ENCODE assay signal across 7 mouse cellular contexts in the genomic region with DNA sequence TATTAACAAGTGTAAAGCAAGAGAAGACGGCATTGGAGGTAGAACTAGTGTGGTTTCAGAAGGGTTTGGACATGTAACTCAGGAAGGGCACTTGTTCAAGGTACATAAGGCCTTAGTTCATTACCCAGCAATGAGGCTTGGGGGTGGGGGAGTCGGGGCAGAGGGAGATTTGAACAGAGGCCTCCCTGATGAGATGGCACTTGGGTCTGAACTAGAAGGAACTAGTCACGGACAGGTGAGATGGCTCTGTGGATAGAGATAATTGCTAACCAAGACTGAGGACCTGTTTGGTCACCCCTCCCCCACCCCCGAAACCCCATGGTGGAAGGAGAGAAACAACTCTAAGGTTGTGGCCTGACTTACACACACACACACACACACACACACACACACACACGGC. TPM values are rescaled to one million over a fixed set of nuclear protein-coding genes. Genes with fewer than 3 reads are reported as not detected.
A peak's percentile ranks its signal among the peaks of the same experiment; 100 is the strongest.
DNase-seq lines count a peak whose midpoint lies in the region; ATAC-seq and TF ChIP-seq lines count a peak whose summit lies in the region.

No protein-coding gene starts in this region.

- WGBS in forebrain, embryonic 16.5 days: 36% methylated on average over 5 of the region's 5 CpGs
- 20% methylated on average over 5 of the region's 5 CpGs for WGBS in liver, postnatal 0 days (ENCODE audit: insufficient replicate concordance)

- H3K9me3 ChIP-seq in ES-Bruce4 (replicated peaks; ENCODE audit: control insufficient read depth, insufficient read depth, low read length, poor library complexity, severe bottlenecking): no peaks in the 10 kb centered on the region
- no peaks in the 10 kb centered on the region for H3K9me3 ChIP-seq in forebrain, embryonic 16.5 days (ENCODE audit: control insufficient read depth, low read length)
- H3K9me3 ChIP-seq in liver, postnatal 0 days (ENCODE audit: low read length): no peaks in the 10 kb centered on the region

- H3K4me1 ChIP-seq in ES-Bruce4 (ENCODE audit: control insufficient read depth, insufficient read depth, low read length): peaks cover 6% of the 10 kb centered on the region
- peaks cover 11% of the 10 kb centered on the region for H3K4me1 ChIP-seq in forebrain, embryonic 16.5 days (replicated peaks; ENCODE audit: control insufficient read depth, insufficient read depth, low read length)
- H3K4me1 ChIP-seq in liver, postnatal 0 days (ENCODE audit: insufficient read depth): peaks cover 15% of the 10 kb centered on the region

- no peak for ATAC-seq in forebrain, embryonic 16.5 days
- ATAC-seq in liver, postnatal 0 days: no peak

- H3K4me3 ChIP-seq in ES-Bruce4 (ENCODE audit: low read depth, low read length): peak overlapping the region; percentile 70
- peak overlapping the region; percentile 53 for H3K4me3 ChIP-seq in forebrain, embryonic 16.5 days (replicated peaks; ENCODE audit: low read length)
- peak overlapping the region; percentile 91 for H3K4me3 ChIP-seq in liver, postnatal 0 days (ENCODE audit: low read depth, low read length)

- TF ChIP-seq CTCF in ES-Bruce4 (IDR thresholded peaks at IDR 0.05; ENCODE audit: low read depth, low read length): no peak
- no peak for TF ChIP-seq CTCF in liver, postnatal 0 days (IDR thresholded peaks at IDR 0.05; ENCODE audit: low read depth)

- peak overlapping the region; percentile 79 for H3K4me2 ChIP-seq in forebrain, embryonic 16.5 days (ENCODE audit: low read length)
- peak overlapping the region; percentile 89 for H3K4me2 ChIP-seq in liver, postnatal 0 days (ENCODE audit: low read depth, low read length)

- H3K27me3 ChIP-seq in ES-Bruce4 (ENCODE audit: control insufficient read depth, insufficient read depth, low read length, poor library complexity, severe bottlenecking): no peaks in the 10 kb centered on the region
- H3K27me3 ChIP-seq in forebrain, embryonic 16.5 days (replicated peaks; ENCODE audit: control insufficient read depth, insufficient read depth, low read length): no peaks in the 10 kb centered on the region
- H3K27me3 ChIP-seq in liver, postnatal 0 days (ENCODE audit: insufficient read depth, low read length): no peaks in the 10 kb centered on the region

- peaks cover 35% of the 10 kb centered on the region for H3K36me3 ChIP-seq in ES-Bruce4 (ENCODE audit: control insufficient read depth, insufficient read depth, low read length, poor library complexity, severe bottlenecking)
- no peaks in the 10 kb centered on the region for H3K36me3 ChIP-seq in forebrain, embryonic 16.5 days (ENCODE audit: control insufficient read depth, insufficient read depth)
- H3K36me3 ChIP-seq in liver, postnatal 0 days (replicated peaks; ENCODE audit: insufficient read depth, low read length): peaks cover 28% of the 10 kb centered on the region

- H3K9ac ChIP-seq in ES-Bruce4 (ENCODE audit: low read depth, poor library complexity, severe bottlenecking): peak overlapping the region; percentile 62
- 0 out of 2 replicates have a peak overlapping the region, but pooled peaks have one; percentile 8 for H3K9ac ChIP-seq in forebrain, embryonic 16.5 days (replicated peaks; ENCODE audit: low read depth, low read length)
- H3K9ac ChIP-seq in liver, postnatal 0 days (replicated peaks): peak overlapping the region; percentile 91

- no peak overlapping the region for H3K27ac ChIP-seq in ES-Bruce4 (ENCODE audit: insufficient read depth, low read length)
- H3K27ac ChIP-seq in forebrain, embryonic 16.5 days (ENCODE audit: low read length): no peak overlapping the region
- H3K27ac ChIP-seq in liver, postnatal 0 days (ENCODE audit: low read depth): no peak overlapping the region; the same call in 1 of the 2 replicates

- no peak for TF ChIP-seq EP300 in ES-Bruce4 (IDR thresholded peaks at IDR 0.05; ENCODE audit: insufficient read depth, low read depth, low read length)
- no peak for TF ChIP-seq EP300 in liver, postnatal 0 days (IDR thresholded peaks at IDR 0.05; ENCODE audit: low read depth)

- peak; percentile 54 for DNase-seq in A20 (ENCODE audit: low read depth, low spot score)
- no peak for DNase-seq in liver, postnatal 0 days
- no peak for DNase-seq in spleen, adult 18-20 months
- DNase-seq in right cerebral cortex, postnatal 25 days: no peak
- no peak for DNase-seq in thymus, postnatal 36 days

- no peak for TF ChIP-seq POLR2A in ES-Bruce4 (IDR thresholded peaks at IDR 0.05; ENCODE audit: insufficient read depth, low read length)

RNA-seq across cellular contexts. Expression of gene Bub1b, which starts 1.1 kb away (rescaled TPM):
- polyA plus RNA-seq in ES-Bruce4 (2011; ENCODE audit: insufficient read depth, insufficient read length, low read depth, missing spikeins): 189 TPM in 2 replicates
- 36.4 and 45.0 TPM in 2 replicates for polyA plus RNA-seq in forebrain, embryonic 16.5 days (2015; fragmentation: Nextera tagmentation; extraction: Ambion mirVana)
- polyA plus RNA-seq in liver, postnatal 0 days (2015; fragmentation: Nextera tagmentation; extraction: Ambion mirVana): 12.7 and 15.7 TPM in 2 replicates

RNA-seq across cellular contexts. Expression of gene Bmf, which starts 49.6 kb away (rescaled TPM):
- 21.7 and 22.1 TPM in 2 replicates for polyA plus RNA-seq in ES-Bruce4 (2011; ENCODE audit: insufficient read depth, insufficient read length, low read depth, missing spikeins)
- polyA plus RNA-seq in forebrain, embryonic 16.5 days (2015; fragmentation: Nextera tagmentation; extraction: Ambion mirVana): 1.3 and 1.5 TPM in 2 replicates
- polyA plus RNA-seq in liver, postnatal 0 days (2015; fragmentation: Nextera tagmentation; extraction: Ambion mirVana): 1.3 TPM in 2 replicates

Comparison
In these comparisons a context has a peak if more than half of its experiments do, and no peak if none do; other contexts are left out.
1. H3K9ac ChIP-seq: peak in every context shown above with its lines; median percentile 91 in liver, postnatal 0 days; 62 in ES-Bruce4; 8 in forebrain, embryonic 16.5 days.